In the genomic region with DNA sequence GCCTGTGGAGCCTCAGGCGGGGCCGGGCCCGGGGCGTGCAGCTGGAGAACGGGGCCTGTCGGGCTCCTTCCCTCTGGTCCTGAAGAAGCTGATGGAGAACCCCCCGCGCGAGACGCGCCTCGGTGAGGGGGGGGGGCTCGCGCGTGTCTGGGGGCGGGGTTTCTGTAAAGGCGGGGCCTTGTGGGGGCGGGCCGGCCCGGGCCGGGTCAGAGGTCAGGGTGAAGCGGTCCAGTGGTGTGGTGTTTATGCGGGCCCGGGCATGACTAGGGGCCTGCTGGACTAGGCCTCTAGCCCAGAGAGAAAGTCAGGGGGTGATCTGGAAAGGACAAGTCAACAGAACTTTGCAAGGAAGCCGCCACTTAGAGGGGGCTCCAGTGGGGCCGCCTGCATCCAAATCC, we compare ENCODE assay signal across 8 mouse cellular contexts. TPM values are rescaled to one million over a fixed set of nuclear protein-coding genes. Genes with fewer than 3 reads are reported as not detected.
DNase-seq lines count a peak whose midpoint lies in the region; ATAC-seq and TF ChIP-seq lines count a peak whose summit lies in the region.

No protein-coding gene starts in this region.

- peak overlapping the region; percentile 81 for H3K9ac ChIP-seq in heart, embryonic 12.5 days
- H3K9ac ChIP-seq in ES-E14 (ENCODE audit: insufficient read depth, low read depth, low read length, poor library complexity, severe bottlenecking), result peak overlapping the region; percentile 77
- H3K9ac ChIP-seq in forebrain, embryonic 16.5 days (replicated peaks; ENCODE audit: low read depth, low read length), result peak overlapping the region; percentile 82
- peak overlapping the region; percentile 45 for H3K9ac ChIP-seq in liver, embryonic 14.5 days (replicated peaks)

- peak overlapping the region; percentile 65 for H3K4me3 ChIP-seq in heart, embryonic 12.5 days
- peak overlapping the region; percentile 76 to 92 for H3K4me3 ChIP-seq in ES-E14 (ENCODE audit: insufficient read depth in 1 of 2, low read depth in 1 of 2, low read length in 2 of 2, poor library complexity in 1 of 2, severe bottlenecking in 1 of 2)
- peak overlapping the region; percentile 81 for H3K4me3 ChIP-seq in forebrain, embryonic 16.5 days (replicated peaks; ENCODE audit: low read length)
- peak overlapping the region; percentile 61 to 63 for H3K4me3 ChIP-seq in liver, embryonic 14.5 days (ENCODE audit: insufficient read depth in 1 of 2, low read depth in 2 of 2, low read length in 2 of 2)

- ATAC-seq in heart, embryonic 12.5 days (ENCODE audit: insufficient number of reproducible peaks, low FRiP score), result peak; percentile 50
- no peak for ATAC-seq in forebrain, embryonic 16.5 days
- ATAC-seq in liver, embryonic 14.5 days (ENCODE audit: insufficient read depth), result peak; percentile 10
- no peak for ATAC-seq in megakaryocyte progenitor cell, adult 5-6 weeks (replicated peaks; ENCODE audit: poor library complexity)
- ATAC-seq in erythroid progenitor cell, adult 5-6 weeks (replicated peaks; ENCODE audit: low FRiP score, poor library complexity, severe bottlenecking), result no peak

- peak overlapping the region; percentile 80 for H3K4me2 ChIP-seq in heart, embryonic 12.5 days
- peak overlapping the region; percentile 81 for H3K4me2 ChIP-seq in forebrain, embryonic 16.5 days (ENCODE audit: low read length)
- H3K4me2 ChIP-seq in liver, embryonic 14.5 days (ENCODE audit: low read depth), result peak overlapping the region; percentile 78

- H3K9me3 ChIP-seq in heart, embryonic 12.5 days (replicated peaks), result no peaks in the 10 kb centered on the region
- no peaks in the 10 kb centered on the region for H3K9me3 ChIP-seq in ES-E14 (ENCODE audit: control insufficient read depth, insufficient read depth, low read depth, low read length)
- H3K9me3 ChIP-seq in forebrain, embryonic 16.5 days (ENCODE audit: control insufficient read depth, low read length), result no peaks in the 10 kb centered on the region
- H3K9me3 ChIP-seq in liver, embryonic 14.5 days (ENCODE audit: control insufficient read depth, low read length), result no peaks in the 10 kb centered on the region

- H3K36me3 ChIP-seq in heart, embryonic 12.5 days, result peaks cover 15% of the 10 kb centered on the region
- H3K36me3 ChIP-seq in ES-E14 (ENCODE audit: control insufficient read depth, insufficient read depth, low read length, poor library complexity, severe bottlenecking), result peaks cover 5% of the 10 kb centered on the region; the same call in 1 of the 2 replicates
- H3K36me3 ChIP-seq in forebrain, embryonic 16.5 days (ENCODE audit: control insufficient read depth, insufficient read depth), result peaks cover 11% of the 10 kb centered on the region
- H3K36me3 ChIP-seq in liver, embryonic 14.5 days (replicated peaks; ENCODE audit: control insufficient read depth, insufficient read depth, low read depth), result no peaks in the 10 kb centered on the region

- WGBS in heart, embryonic 12.5 days, result under 1% methylated on average over 25 of the region's 26 CpGs
- 1% methylated on average over 20 of the region's 26 CpGs for WGBS in forebrain, embryonic 16.5 days
- 3% methylated on average over 24 of the region's 26 CpGs for WGBS in liver, embryonic 14.5 days (ENCODE audit: insufficient replicate concordance)

- DNase-seq in heart, adult 18-20 months, result no peak
- no peak for DNase-seq in ES-E14 (ENCODE audit: low read depth, low spot score)
- peak in 1 of 3 experiments; percentile 17 for DNase-seq in liver, embryonic 14.5 days (ENCODE audit: low read depth in 3 of 3, low spot score in 3 of 3)
- no peak for DNase-seq in right cerebral cortex, postnatal 25 days

- no peak for TF ChIP-seq CTCF in liver, embryonic 14.5 days (IDR thresholded peaks at IDR 0.05; ENCODE audit: low read depth)

- in situ Hi-C loops in ES-E14 (cut with MboI; ENCODE audit: low sequenced_read_pairs in 2 of 2, unreplicated experiment in 2 of 2), result no loop called here

- no peak for TF ChIP-seq EP300 in liver, embryonic 14.5 days (IDR thresholded peaks at IDR 0.05; ENCODE audit: low read depth)

- H3K4me1 ChIP-seq in heart, embryonic 12.5 days (replicated peaks), result peaks cover 29% of the 10 kb centered on the region
- peaks cover 0 to 6% of the 10 kb centered on the region in 2 experiments; a peak in 2 of 4 replicates for H3K4me1 ChIP-seq in ES-E14 (ENCODE audit: control insufficient read depth in 2 of 2, insufficient read depth in 2 of 2, low read length in 2 of 2, poor library complexity in 1 of 2)
- H3K4me1 ChIP-seq in forebrain, embryonic 16.5 days (replicated peaks; ENCODE audit: control insufficient read depth, insufficient read depth, low read length), result peaks cover 33% of the 10 kb centered on the region
- peaks cover 9 to 19% of the 10 kb centered on the region in 2 experiments; a peak in 3 of 4 replicates for H3K4me1 ChIP-seq in liver, embryonic 14.5 days (replicated peaks; ENCODE audit: control insufficient read depth in 2 of 2, insufficient read depth in 2 of 2, low read length in 1 of 2)

- H3K27ac ChIP-seq in heart, embryonic 12.5 days (ENCODE audit: poor library complexity, severe bottlenecking), result peak overlapping the region; percentile 60
- peak overlapping the region; percentile 65 for H3K27ac ChIP-seq in ES-E14 (ENCODE audit: insufficient read depth, low read depth, low read length, poor library complexity, severe bottlenecking)
- H3K27ac ChIP-seq in forebrain, embryonic 16.5 days (ENCODE audit: low read length), result peak overlapping the region; percentile 83
- no peak overlapping the region for H3K27ac ChIP-seq in liver, embryonic 14.5 days

- H3K27me3 ChIP-seq in heart, embryonic 12.5 days (replicated peaks), result no peaks in the 10 kb centered on the region
- no peaks in the 10 kb centered on the region for H3K27me3 ChIP-seq in forebrain, embryonic 16.5 days (replicated peaks; ENCODE audit: control insufficient read depth, insufficient read depth, low read length)
- H3K27me3 ChIP-seq in liver, embryonic 14.5 days (ENCODE audit: control insufficient read depth, insufficient read depth, low read length), result no peaks in the 10 kb centered on the region

TF ChIP-seq in ES-E14, 5 proteins besides CTCF, POLR2A, EP300 and RAD21:
- TF ChIP-seq ZNF384 (IDR thresholded peaks at IDR 0.05; ENCODE audit: low read depth, low read length), result no peak
- no peak for TF ChIP-seq CHD2 (IDR thresholded peaks at IDR 0.05; ENCODE audit: low read depth, low read length)
- no peak for TF ChIP-seq MAFK (IDR thresholded peaks at IDR 0.05; ENCODE audit: insufficient read depth, low read depth, low read length)
- TF ChIP-seq HCFC1 (IDR thresholded peaks at IDR 0.05; ENCODE audit: borderline replicate concordance, insufficient read depth, low read length), result 0 out of 2 replicates have a peak, but pooled peaks have one; percentile 12
- TF ChIP-seq ZC3H11A (IDR thresholded peaks at IDR 0.05; ENCODE audit: borderline replicate concordance, low read depth, low read length), result no peak
TF ChIP-seq in ES-E14: peak in this region for 1.

RNA-seq across cellular contexts. Expression of a gene that starts 9.4 kb away (rescaled TPM):
- polyA plus RNA-seq in heart, embryonic 12.5 days (2016; fragmentation: Nextera tagmentation; extraction: Ambion mirVana), result 26.0 and 27.8 TPM in 2 replicates
- total RNA-seq in heart, adult 18-20 months (2021), result 10 to 100 TPM; 67.5 to 73.0 TPM
- total RNA-seq in ES-E14 (2012; rRNA removed), result 20.9 and 25.2 TPM in 2 replicates
- 32.7 and 33.3 TPM in 2 replicates for polyA plus RNA-seq in forebrain, embryonic 16.5 days (2015; fragmentation: Nextera tagmentation; extraction: Ambion mirVana)
- 4.4 and 5.1 TPM in 2 replicates for polyA plus RNA-seq in liver, embryonic 14.5 days (2012; rRNA removed)
- 2.7 and 5.0 TPM in 2 replicates for polyA plus RNA-seq in liver, embryonic 14.5 days (2014; fragmentation: Nextera tagmentation; extraction: Ambion mirVana)
- total RNA-seq in megakaryocyte progenitor cell, adult 5-6 weeks (2015), result 4.9 and 5.1 TPM in 2 replicates
- total RNA-seq in megakaryocyte progenitor cell, adult 5-6 weeks (2017), result 10.4 and 11.0 TPM in 2 replicates
- total RNA-seq in erythroid progenitor cell, adult 5-6 weeks (2015; ENCODE audit: low replicate concordance), result 1.7 and 3.2 TPM in 2 replicates
- total RNA-seq in erythroid progenitor cell, adult 5-6 weeks (2017; ENCODE audit: low replicate concordance), result 1.4 and 2.1 TPM in 2 replicates

RNA-seq across cellular contexts. Expression of a gene that starts 47.0 kb away (rescaled TPM):
- 14.6 and 14.7 TPM in 2 replicates for polyA plus RNA-seq in heart, embryonic 12.5 days (2016; fragmentation: Nextera tagmentation; extraction: Ambion mirVana)
- 100 to 1,000 TPM; 103 to 127 TPM for total RNA-seq in heart, adult 18-20 months (2021)
- total RNA-seq in ES-E14 (2012; rRNA removed), result 16.7 and 20.9 TPM in 2 replicates
- 19.4 and 23.8 TPM in 2 replicates for polyA plus RNA-seq in forebrain, embryonic 16.5 days (2015; fragmentation: Nextera tagmentation; extraction: Ambion mirVana)
- polyA plus RNA-seq in liver, embryonic 14.5 days (2012; rRNA removed), result 4.9 and 5.1 TPM in 2 replicates
- 5.6 and 7.2 TPM in 2 replicates for polyA plus RNA-seq in liver, embryonic 14.5 days (2014; fragmentation: Nextera tagmentation; extraction: Ambion mirVana)
- 33.9 and 36.3 TPM in 2 replicates for total RNA-seq in megakaryocyte progenitor cell, adult 5-6 weeks (2015)
- total RNA-seq in megakaryocyte progenitor cell, adult 5-6 weeks (2017), result 19.8 and 21.2 TPM in 2 replicates
- 9.7 and 10.5 TPM in 2 replicates for total RNA-seq in erythroid progenitor cell, adult 5-6 weeks (2015; ENCODE audit: low replicate concordance)
- total RNA-seq in erythroid progenitor cell, adult 5-6 weeks (2017; ENCODE audit: low replicate concordance), result 8.7 and 9.4 TPM in 2 replicates

Comparison
In these comparisons a context has a peak if more than half of its experiments do, and no peak if none do; other contexts are left out.
1. ATAC-seq: peak in heart, embryonic 12.5 days (single experiment) and liver, embryonic 14.5 days (single experiment); none in forebrain, embryonic 16.5 days (single experiment), megakaryocyte progenitor cell, adult 5-6 weeks (single experiment) and erythroid progenitor cell, adult 5-6 weeks (single experiment).
2. Peak in every context shown above with its lines, with median percentiles within 50 percentile points of each other: H3K4me2 ChIP-seq, H3K4me3 ChIP-seq and H3K9ac ChIP-seq.